Mouse (Mus musculus) left cerebral cortex, postnatal 10 days (tissue): ENCODE measurements around the gene Ankrd35. TPM values are rescaled to one million over a fixed set of nuclear protein-coding genes. Genes with fewer than 3 reads are reported as not detected.
"Not testable (repeated sequence)": the region's sequence is repeated elsewhere in the genome, so short reads cannot be mapped to it uniquely, and the experiment has no call there.

Source experiments
- DNase-seq, 2 experiments: peaks; one replicate each; pipeline ENCODE4 v3.0.0; 2021 to 2022; ENCODE audit warnings: low spot score in 2 of 2, mixed read lengths in 1 of 2; ENCODE audit errors: extremely low spot score in 1 of 2
- intact Hi-C: fragments of 180-260 bp; cut with DNase I; formaldehyde crosslinking; loops from one replicate; pipeline ENCODE4 v1.15.1; 2025
- total RNA-seq, 2 experiments: library from RNA; stranded (reverse); gene quantifications; 2 replicates each; pipeline ENCODE4 v1.2.3; 2021

Gene Ankrd35
- total RNA-seq, 2 experiments from 2014 or later, result 7.1 to 7.9 TPM

- intact Hi-C loops, result no loop called here
- DNase-seq, result no peak
These were observed 2.6 kb upstream of the Ankrd35 start for GRCm38 (mm10) chr3:96667316-96667715.

GRCm38 (mm10) chr3:96668424-96669067 is 1.4 kb upstream of the Ankrd35 start:
- no peak for DNase-seq
- intact Hi-C loops, result no loop called here

DNA sequence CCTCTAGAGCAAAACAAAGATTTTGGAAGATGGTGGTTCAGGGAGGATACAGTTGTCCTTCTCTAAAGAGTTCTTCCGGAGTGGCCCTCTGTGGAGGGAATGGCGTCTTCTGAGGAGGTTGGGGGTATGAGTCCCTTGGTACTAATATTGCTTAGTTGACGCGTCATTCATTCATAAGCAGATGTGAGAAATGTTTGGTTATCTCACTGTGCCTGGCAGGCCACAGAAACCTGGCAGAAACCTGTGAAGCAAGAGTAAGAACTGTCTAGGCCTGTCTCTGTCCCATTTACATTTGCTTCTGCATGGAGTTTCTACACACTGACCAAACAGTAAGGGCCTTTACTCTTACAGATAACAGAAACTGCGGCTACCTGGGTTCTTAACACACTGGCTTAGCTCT is 1.6 kb downstream of the Ankrd35 start:
- intact Hi-C loops, result loop anchor here (5.0 kb wide), 1 partner anchor 36 kb away; the partner anchor contains the start of gene Nudt17
- no peak for DNase-seq

- no peak for DNase-seq
- intact Hi-C loops, result loop anchor here (5.0 kb wide), 1 partner anchor 34 kb away; the partner anchor contains the start of gene Nudt17
These were observed 3.6 kb downstream of the Ankrd35 start for GRCm38 (mm10) chr3:96673514-96673913.

DNA sequence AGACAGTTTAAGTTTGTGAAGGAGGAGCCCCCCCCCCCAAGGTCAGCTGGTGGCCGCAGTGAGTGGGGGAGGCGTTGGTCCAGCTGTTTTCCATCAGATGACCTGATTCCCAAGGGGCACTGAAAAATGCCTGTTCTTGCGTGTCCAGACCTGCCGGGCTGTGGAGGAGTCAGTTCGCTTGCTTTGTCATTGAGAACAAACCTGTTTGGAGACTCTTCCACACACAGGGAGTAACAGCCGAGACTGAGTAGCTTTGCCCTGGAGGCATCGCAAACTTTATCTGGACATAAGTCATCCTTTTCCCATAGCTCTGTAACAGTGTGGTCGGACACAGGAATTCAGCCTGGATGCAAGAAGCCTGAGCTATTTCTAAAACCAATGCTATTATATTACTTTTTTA is 4.5 kb downstream of the Ankrd35 start:
- intact Hi-C loops, result loop anchor here (5.0 kb wide), 1 partner anchor 33 kb away; the partner anchor contains the start of gene Nudt17
- no peak for DNase-seq

- DNase-seq, result no peak
- intact Hi-C loops, result no loop called here
These were observed 5.2 kb downstream of the Ankrd35 start for GRCm38 (mm10) chr3:96675171-96675570.

DNA sequence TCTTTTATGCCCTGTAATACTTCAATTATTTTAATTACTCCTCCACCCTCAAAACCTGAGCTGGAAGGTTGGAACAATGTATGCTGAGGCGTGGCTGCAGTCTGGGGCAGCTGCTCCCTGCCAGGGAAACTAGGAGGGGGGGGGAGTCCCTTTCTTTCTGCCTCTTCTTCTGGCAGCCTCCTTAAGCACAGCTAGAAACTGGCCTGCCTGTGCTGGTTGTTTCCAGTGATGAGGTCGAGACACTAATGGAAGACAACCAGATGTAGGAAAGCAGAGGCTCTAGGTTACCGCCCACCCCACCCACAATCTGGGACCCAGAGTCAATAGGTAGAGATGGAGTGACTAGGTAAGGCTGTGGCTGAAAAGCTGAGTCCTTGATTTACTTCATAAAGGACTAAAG is 5.8 kb downstream of the Ankrd35 start:
- DNase-seq, result no peak
- intact Hi-C loops, result no loop called here

- intact Hi-C loops, result no loop called here
- DNase-seq, result no peak
These were observed 8.5 kb downstream of the Ankrd35 start for GRCm38 (mm10) chr3:96678456-96678855.

DNA sequence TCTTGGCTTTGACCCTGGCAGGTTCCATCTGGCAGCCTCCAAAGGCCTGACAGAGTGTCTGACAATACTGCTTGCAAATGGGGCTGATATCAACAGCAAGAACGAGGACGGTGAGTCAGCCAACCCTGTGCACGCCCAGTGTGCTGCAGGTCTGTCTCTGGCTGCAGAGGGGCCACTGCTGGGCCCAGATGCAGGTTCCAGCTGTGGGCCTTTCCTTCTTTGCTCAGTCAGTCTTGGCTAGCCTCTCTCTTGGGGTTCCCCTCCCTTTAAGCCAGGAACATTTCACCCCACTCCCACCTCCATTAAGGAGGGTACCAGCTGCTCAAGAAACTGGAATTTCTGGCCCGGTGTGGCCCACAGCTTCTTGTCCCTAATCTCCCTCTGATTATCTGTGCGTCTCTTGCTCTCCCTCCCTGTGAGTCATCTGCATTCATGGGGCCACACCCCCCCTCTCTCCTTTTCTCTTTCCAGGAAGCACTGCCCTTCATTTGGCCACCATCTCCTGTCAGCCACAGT is 9.3 kb downstream of the Ankrd35 start:
- DNase-seq, result no peak
- intact Hi-C loops, result no loop called here

- intact Hi-C loops, result no loop called here
- DNase-seq, result no peak
These were observed 10.5 kb downstream of the Ankrd35 start for GRCm38 (mm10) chr3:96680269-96680956.

DNA sequence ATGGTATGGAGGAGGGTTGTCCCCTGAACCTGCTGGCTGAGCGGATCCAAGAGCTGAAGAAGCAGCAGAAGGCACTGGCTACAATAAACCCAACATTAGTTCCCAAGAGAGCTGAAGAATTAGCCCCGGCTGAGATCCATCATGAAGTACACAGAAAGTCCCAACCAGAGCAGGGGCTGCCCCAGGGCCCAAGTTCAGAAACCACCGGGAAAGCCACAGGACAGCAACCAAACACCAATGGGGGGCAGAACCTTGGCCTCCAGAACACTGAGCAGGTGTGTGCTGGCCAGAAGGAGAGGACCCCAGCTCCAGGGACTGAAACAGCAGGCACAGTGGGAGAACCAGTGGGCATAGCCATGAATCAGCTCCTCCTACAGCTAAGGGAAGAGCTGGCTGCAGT is 13.6 kb downstream of the Ankrd35 start:
- DNase-seq, result no peak
- intact Hi-C loops, result no loop called here

GRCm38 (mm10) chr3:96684151-96684821 is 14.4 kb downstream of the Ankrd35 start:
- intact Hi-C loops, result no loop called here
- no peak for DNase-seq

DNA sequence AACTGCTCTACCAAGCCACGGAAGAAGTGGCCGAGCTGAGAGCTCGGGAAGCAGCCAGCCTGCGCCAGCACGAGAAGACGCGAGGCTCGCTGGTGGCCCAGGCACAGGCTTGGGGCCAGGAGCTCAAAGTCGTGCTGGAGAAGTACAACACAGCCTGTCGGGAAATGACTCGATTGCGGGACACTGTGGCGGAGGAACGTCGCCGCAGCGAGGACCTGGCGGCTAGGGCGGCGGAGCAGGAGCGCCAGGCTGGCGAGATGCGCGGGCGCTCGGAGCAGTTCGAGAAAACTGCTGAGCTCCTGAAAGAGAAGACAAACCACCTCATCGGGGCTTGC is 14.9 kb downstream of the Ankrd35 start:
- intact Hi-C loops, result no loop called here

GRCm38 (mm10) chr3:96686057-96686456 is 16.1 kb downstream of the Ankrd35 start:
- intact Hi-C loops, result not testable (repeated sequence)

More for the DNA sequence above, 14.9 kb downstream of the Ankrd35 start:
- DNase-seq, result no peak

GRCm38 (mm10) chr3:96688854-96689253 is 18.9 kb downstream of the Ankrd35 start:
- no peak for DNase-seq
- intact Hi-C loops, result no loop called here

More at GRCm38 (mm10) chr3:96686057-96686456, 16.1 kb downstream of the Ankrd35 start:
- DNase-seq, result not testable (repeated sequence)

DNA sequence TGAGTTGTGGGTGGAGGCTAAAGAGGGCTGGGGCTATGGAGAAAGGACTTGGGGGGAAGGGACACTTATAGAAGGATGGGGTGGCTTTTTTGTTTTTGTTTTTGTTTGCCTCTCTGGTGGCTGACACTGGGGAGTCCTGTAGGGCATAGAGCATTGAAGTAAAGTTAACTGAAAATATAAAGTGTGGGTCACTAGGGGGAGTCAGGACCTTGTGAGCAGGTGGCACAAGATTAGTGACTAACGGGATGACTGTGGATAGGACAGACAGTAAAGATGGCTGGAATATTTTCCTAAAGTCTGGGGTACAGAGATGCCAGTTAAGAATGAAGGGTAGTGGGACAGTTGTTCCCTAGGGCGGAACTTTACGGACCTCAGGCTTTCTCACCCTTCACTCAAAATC is 20.4 kb downstream of the Ankrd35 start:
- no peak for DNase-seq
- intact Hi-C loops, result no loop called here

DNA sequence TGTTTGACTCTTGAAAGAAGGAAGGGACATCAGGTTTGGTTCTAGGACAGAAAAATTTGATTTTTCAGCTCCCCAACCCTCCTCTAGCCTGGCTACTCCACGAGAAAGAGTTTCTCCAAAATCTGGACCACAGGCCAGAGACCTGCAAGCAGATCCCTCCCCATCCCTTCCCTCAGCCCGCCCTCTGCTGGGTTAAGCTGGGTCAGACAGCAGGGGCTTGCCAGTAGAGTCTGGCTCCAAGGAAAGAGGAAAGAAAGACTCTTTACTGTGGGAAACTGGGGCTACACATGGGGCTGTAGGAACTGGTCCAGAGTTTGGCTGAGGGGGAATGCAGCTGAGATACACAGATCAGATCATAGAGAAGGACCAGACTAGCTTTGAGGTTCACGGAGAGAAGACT is 22.6 kb downstream of the Ankrd35 start:
- peak in 1 of 2 experiments; percentile 69 for DNase-seq
- intact Hi-C loops, result no loop called here

- intact Hi-C loops, result no loop called here
- DNase-seq, result no peak
These were observed 23.6 kb downstream of the Ankrd35 start for GRCm38 (mm10) chr3:96693579-96693978.

DNA sequence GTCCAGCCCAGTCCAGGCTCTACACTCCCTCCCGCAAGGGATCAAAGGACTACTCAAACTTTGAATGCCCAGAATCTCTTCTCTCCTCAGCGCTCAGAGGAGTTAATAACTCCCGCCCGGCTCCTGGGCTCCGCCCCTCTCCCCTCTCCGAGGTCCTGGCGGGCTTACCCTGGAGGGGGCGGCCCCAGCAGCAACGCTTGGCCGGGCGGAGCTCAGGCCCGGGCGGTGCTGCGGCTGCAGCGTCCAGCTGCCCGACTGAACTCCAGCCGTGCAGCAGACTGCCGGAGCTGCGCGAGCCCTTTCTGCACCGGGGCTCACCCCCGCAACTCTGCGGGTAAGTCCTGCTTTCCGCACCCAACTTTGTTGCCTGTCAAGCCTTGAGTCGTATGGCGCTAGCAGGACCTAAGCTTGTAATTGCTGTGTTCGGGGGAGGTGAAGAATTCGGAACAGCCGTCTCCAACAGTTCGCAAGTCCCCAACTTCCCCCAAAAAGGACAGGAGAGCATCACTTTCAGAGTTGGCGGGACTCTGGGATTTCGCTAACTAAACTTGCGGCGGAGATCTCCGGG is 26.4 kb downstream of the Ankrd35 start, which contains the start of gene Pias3:
TSS of gene Pias3 (plus strand) at position 187 of the 568 bp plus-strand sequence.
- peak in 1 of 2 experiments; percentile 93 for DNase-seq
- intact Hi-C loops, result loop anchor here (5.0 kb wide), 1 partner anchor 149 kb away; no protein-coding TSS in a partner anchor
